Mouse (Mus musculus) kidney, adult 2 months (tissue): ENCODE measurements at regions not wholly inside any gene's neighbourhood (a gene's known extent, or its start where the extent isn't known, plus 50 kb on each side); places are given as distances from the start of the nearest gene placed in this dataset.

Source experiments
- DNase-seq: peaks from one replicate; pipeline ENCODE4 v3.0.0; 2021
- H3K27ac ChIP-seq: fragments of 200-500 bp; 2 replicates; pipeline ENCODE4 v1.5.1; 2012; ENCODE audit warnings: low read depth, low read length, control low read depth, inconsistent platforms; ENCODE audit not compliant: insufficient read depth
- H3K27me3 ChIP-seq: fragments of 200-500 bp; replicated peaks from 2 replicates; pipeline ENCODE4 v1.6.1; 2012; ENCODE audit warnings: mild to moderate bottlenecking, moderate library complexity, low read length, inconsistent platforms; ENCODE audit not compliant: control insufficient read depth, insufficient read depth
- H3K36me3 ChIP-seq: fragments of 200-500 bp; 2 replicates; pipeline ENCODE4 v1.6.1; 2012; ENCODE audit warnings: mild to moderate bottlenecking, moderate library complexity, low read length, inconsistent platforms; ENCODE audit not compliant: control insufficient read depth, insufficient read depth
- H3K4me1 ChIP-seq: fragments of 200-500 bp; 2 replicates; pipeline ENCODE4 v1.6.1; 2011; ENCODE audit warnings: low read length; ENCODE audit not compliant: control insufficient read depth, insufficient read depth
- H3K4me3 ChIP-seq: fragments of 200-500 bp; 2 replicates; pipeline ENCODE4 v1.5.1; 2011; ENCODE audit warnings: mild to moderate bottlenecking, low read depth, low read length, control low read depth; ENCODE audit not compliant: insufficient read depth
- CTCF ChIP-seq: fragments of 200-500 bp; conservative IDR thresholded peaks from 2 replicates; pipeline ENCODE4 v1.5.1; 2011; ENCODE audit warnings: low read depth, mild to moderate bottlenecking, control low read depth, low read length, moderate library complexity, mixed read lengths; ENCODE audit not compliant: insufficient read depth, insufficient read length
- POLR2A ChIP-seq: fragments of 200-500 bp; IDR thresholded peaks from one replicate; pipeline ENCODE4 v1.6.1; 2011; ENCODE audit warnings: low read depth, low read length, control low read depth
- WGBS: fragments of 180-500 bp; shearing (Covaris S2); methylation state at CpG from one replicate; pipeline ENCODE4 v1.1.7; 2018; 5-methylcytosine and 5-hydroxymethylcytosine counted together

DNA sequence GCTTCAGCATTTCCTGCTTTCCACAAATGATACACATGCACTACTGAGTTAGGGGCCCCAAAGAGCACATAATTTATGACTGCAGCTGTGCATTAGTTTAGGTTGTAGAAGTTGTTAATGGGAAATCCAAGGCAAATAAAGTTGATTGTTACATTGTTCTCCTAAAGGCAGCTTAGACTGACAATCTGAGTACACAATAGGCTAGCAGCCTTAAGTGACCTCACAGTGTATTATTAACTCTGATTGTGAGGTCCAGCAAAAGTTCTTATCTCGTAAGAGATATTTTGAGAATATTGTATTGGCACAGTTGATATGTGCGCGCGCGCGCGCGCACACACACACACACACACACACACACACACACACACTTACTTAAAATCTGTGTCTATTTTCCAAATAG, 70.5 kb upstream of the Yae1d1 start:
- 89% methylated on average over 8 of the region's 8 CpGs for WGBS
- Histone ChIP-seq H3K36me3 (no peaks in the 10 kb centered on the region), H3K27ac (no peak overlapping the region), H3K4me3 (no peak overlapping the region), H3K27me3 (no peaks in the 10 kb centered on the region), H3K4me1 (no peaks in the 10 kb centered on the region)
- TF ChIP-seq CTCF (no peak), POLR2A (no peak)
- DNase-seq, result no peak

- WGBS, result 77% methylated on average over 2 of the region's 2 CpGs
- no peaks in the 10 kb centered on the region for H3K4me1 ChIP-seq
- H3K27ac ChIP-seq, result no peak overlapping the region
- H3K4me3 ChIP-seq, result no peak overlapping the region
- no peaks in the 10 kb centered on the region for H3K36me3 ChIP-seq
- H3K27me3 ChIP-seq, result no peaks in the 10 kb centered on the region; the same call in 1 of the 2 replicates
- DNase-seq, result no peak
- TF ChIP-seq POLR2A (no peak), CTCF (no peak)
Measured at GRCm38 (mm10) chr13:18060265-18060664, 67.1 kb upstream of the Yae1d1 start.

- no peak for TF ChIP-seq POLR2A
- peak; percentile 25; the same call in 1 of the 2 replicates for TF ChIP-seq CTCF
- Histone ChIP-seq H3K4me3 (no peak overlapping the region), H3K27me3 (no peaks in the 10 kb centered on the region; the same call in 1 of the 2 replicates), H3K27ac (no peak overlapping the region), H3K36me3 (no peaks in the 10 kb centered on the region), H3K4me1 (no peaks in the 10 kb centered on the region)
- peak; percentile 57 for DNase-seq
- 25% methylated on average over 8 of the region's 8 CpGs for WGBS
Measured at GRCm38 (mm10) chr13:18057231-18057912, 64.2 kb upstream of the Yae1d1 start.

DNA sequence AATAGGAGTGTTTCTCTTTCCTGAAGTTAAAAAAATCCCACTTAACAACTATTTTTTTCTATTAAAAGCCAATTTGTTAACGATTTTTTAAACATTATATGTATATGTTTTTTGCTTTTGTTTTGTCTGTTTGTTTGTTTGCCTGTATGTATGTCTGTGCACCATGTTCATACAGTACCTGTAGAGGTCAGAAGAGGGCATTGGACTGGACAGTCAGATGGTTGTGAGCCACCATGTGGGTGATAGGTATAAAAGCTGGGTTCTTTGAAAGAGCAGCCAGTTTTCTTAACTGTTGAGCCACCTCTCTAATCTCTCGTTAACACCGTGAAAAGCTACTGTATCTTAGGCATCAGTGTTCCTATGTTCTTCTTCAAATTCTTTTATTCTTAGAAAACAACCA, 63.7 kb upstream of the Yae1d1 start:
- 59% methylated on average over 3 of the region's 3 CpGs for WGBS
- DNase-seq, result no peak
- no peaks in the 10 kb centered on the region for H3K36me3 ChIP-seq
- H3K27ac ChIP-seq, result no peak overlapping the region
- no peaks in the 10 kb centered on the region for H3K4me1 ChIP-seq
- no peaks in the 10 kb centered on the region; the same call in 1 of the 2 replicates for H3K27me3 ChIP-seq
- no peak overlapping the region for H3K4me3 ChIP-seq
- TF ChIP-seq POLR2A (no peak), CTCF (no peak)

DNA sequence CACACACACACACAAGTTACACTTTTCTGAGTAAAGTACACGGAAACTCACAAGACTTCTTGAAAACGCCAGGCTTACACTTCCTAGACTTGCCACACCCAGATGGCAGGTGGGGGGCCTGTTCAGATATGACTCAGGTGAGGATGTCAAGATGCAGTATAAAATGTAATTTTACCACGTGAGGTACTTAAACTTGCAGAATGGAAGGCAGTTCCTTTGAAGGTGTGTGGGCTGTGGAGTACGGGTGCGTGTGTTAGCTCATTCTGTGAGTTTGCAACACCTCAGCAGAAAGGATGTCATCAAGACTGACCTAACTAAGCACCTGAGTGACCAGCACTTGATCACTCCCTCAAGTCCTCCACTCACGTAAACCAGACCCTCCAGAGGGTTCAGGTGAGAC, 50.0 kb upstream of the Yae1d1 start:
- Histone ChIP-seq H3K36me3 (no peaks in the 10 kb centered on the region), H3K4me3 (no peak overlapping the region), H3K4me1 (no peaks in the 10 kb centered on the region), H3K27ac (no peak overlapping the region), H3K27me3 (no peaks in the 10 kb centered on the region)
- 82% methylated on average over 6 of the region's 6 CpGs for WGBS
- no peak for DNase-seq
- TF ChIP-seq CTCF, result no peak
- TF ChIP-seq POLR2A, result no peak
